Mouse (Mus musculus) liver, embryonic 14.5 days (tissue): Measurements from ENCODE around the gene Oxsm.

Experiments used
- CTCF ChIP-seq: IDR thresholded peaks from 2 replicates; pipeline ENCODE4 v1.5.1; 2016; ENCODE audit warnings: antibody characterized with exemption, low read depth, control low read depth
- EP300 ChIP-seq: IDR thresholded peaks from 2 replicates; pipeline ENCODE4 v1.6.1; 2016; ENCODE audit warnings: antibody characterized with exemption, low read depth

DNA sequence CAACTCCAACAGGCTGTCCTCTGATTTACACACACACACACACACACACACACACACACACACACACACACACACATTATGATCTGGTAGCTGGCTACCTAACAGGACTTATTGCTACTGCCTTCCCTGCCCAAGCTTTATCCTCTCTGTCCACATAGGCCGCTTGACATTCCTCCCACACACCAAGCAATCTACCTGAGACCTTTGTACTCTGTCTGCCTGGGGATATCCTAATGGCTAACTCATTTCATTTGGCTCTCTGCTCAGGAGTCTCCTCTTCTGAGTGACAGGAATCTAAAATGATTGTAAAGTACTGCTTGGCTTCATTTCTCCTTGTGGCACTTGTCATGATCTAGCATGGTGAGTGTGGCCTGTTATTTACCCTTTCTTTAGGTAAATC, 60.5 kb downstream of the Oxsm start:
- no peak for TF ChIP-seq CTCF
- no peak for TF ChIP-seq EP300
